Comparison of ENCODE assay signal across 24 mouse cellular contexts in the genomic region with DNA sequence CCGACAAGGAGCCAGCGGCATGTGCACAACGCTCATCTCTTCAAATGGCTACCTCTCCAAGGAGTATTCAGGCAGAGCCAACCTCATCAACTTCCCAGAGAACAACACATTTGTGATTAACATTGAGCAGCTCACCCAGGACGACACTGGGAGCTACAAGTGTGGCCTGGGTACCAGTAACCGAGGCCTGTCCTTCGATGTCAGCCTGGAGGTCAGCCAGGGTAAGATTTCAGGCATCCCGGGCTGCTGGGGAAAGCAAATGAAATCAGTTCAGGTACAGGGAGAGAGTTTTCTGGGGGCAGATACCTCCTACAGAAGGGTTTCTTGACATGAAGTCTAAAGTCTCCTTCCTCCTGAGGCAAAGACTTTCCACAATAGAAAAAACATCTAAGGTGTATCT. TPM values are rescaled to one million over a fixed set of nuclear protein-coding genes. Genes with fewer than 3 reads are reported as not detected.
"Had no signal": no experiment of that assay in that cellular context is flagged by ENCODE, and none has a peak within 500 bp of the region (broad histone marks: within the 10 kb centered on the region; RNA-seq: fewer than 3 reads in every experiment).

No protein-coding gene starts in this region.

- H3K36me3 ChIP-seq: stomach, embryonic 15.5 days had no signal

- ATAC-seq: hindbrain, postnatal 0 days; inflammation-experienced regulatory T-cells, adult 6 months had no signal

- H3K27ac ChIP-seq: hindbrain, postnatal 0 days; layer of hippocampus, adult 2 months; left cerebral cortex, adult 2 months; liver, embryonic 14.5 days; stomach, embryonic 15.5 days had no signal

- H3K4me2 ChIP-seq: midbrain, embryonic 11.5 days; stomach, embryonic 15.5 days had no signal

- DNase-seq: layer of hippocampus, postnatal 36 days; lung, adult 2 months; lung, postnatal 14 days; lung, postnatal 4 days; midbrain, embryonic 14.5 days; right cerebral cortex, postnatal 4 days; spleen, adult 18-20 months; thymus, postnatal 25 days had no signal

- H3K4me3 ChIP-seq: layer of hippocampus, adult 2 months; left cerebral cortex, adult 2 months; stomach, embryonic 15.5 days had no signal

- H3K9ac ChIP-seq: liver, embryonic 14.5 days; stomach, embryonic 15.5 days had no signal

- H3K9me3 ChIP-seq: stomach, embryonic 15.5 days had no signal

- H3K4me1 ChIP-seq: stomach, embryonic 15.5 days had no signal

- H3K27me3 ChIP-seq: stomach, embryonic 15.5 days had no signal

RNA-seq across cellular contexts. Expression of gene Pigr, which starts 15.1 kb away (rescaled TPM):
- polyA plus RNA-seq: hindbrain, postnatal 0 days; kidney, embryonic 16.5 days; limb, embryonic 11.5 days; midbrain, embryonic 11.5 days; midbrain, embryonic 14.5 days; midbrain, postnatal 0 days; neural tube, embryonic 11.5 days; neural tube, embryonic 14.5 days had no signal

RNA-seq across cellular contexts. Expression of gene Fcmr, which starts 23.8 kb away (rescaled TPM):
- polyA plus RNA-seq: limb, embryonic 14.5 days; liver, embryonic 14.5 days; midbrain, embryonic 14.5 days; neural tube, embryonic 11.5 days; thymus, postnatal 0 days had no signal

RNA-seq across cellular contexts. Expression of gene Fcamr, which starts 40.9 kb away (rescaled TPM):
- polyA plus RNA-seq: hindbrain, postnatal 0 days; kidney, embryonic 16.5 days; limb, embryonic 11.5 days; liver, embryonic 14.5 days; lung, embryonic 16.5 days; midbrain, embryonic 11.5 days; midbrain, embryonic 14.5 days; midbrain, postnatal 0 days; neural tube, embryonic 11.5 days; neural tube, embryonic 14.5 days; thymus, postnatal 0 days had no signal

RNA-seq across cellular contexts. Expression of gene Il24, which starts 45.6 kb away (rescaled TPM):
- polyA plus RNA-seq: hindbrain, postnatal 0 days; inflammation-experienced regulatory T-cells, adult 6 months; kidney, embryonic 16.5 days; large intestine, adult 2 months; limb, embryonic 11.5 days; limb, embryonic 14.5 days; liver, embryonic 14.5 days; lung, adult 2 months; lung, embryonic 16.5 days; midbrain, embryonic 11.5 days; midbrain, embryonic 14.5 days; midbrain, postnatal 0 days; neural tube, embryonic 11.5 days; neural tube, embryonic 14.5 days; stomach, embryonic 15.5 days had no signal
